Mouse (Mus musculus): ENCODE measurements around the gene Zfp507.

The Zfp507 gene

DNA sequence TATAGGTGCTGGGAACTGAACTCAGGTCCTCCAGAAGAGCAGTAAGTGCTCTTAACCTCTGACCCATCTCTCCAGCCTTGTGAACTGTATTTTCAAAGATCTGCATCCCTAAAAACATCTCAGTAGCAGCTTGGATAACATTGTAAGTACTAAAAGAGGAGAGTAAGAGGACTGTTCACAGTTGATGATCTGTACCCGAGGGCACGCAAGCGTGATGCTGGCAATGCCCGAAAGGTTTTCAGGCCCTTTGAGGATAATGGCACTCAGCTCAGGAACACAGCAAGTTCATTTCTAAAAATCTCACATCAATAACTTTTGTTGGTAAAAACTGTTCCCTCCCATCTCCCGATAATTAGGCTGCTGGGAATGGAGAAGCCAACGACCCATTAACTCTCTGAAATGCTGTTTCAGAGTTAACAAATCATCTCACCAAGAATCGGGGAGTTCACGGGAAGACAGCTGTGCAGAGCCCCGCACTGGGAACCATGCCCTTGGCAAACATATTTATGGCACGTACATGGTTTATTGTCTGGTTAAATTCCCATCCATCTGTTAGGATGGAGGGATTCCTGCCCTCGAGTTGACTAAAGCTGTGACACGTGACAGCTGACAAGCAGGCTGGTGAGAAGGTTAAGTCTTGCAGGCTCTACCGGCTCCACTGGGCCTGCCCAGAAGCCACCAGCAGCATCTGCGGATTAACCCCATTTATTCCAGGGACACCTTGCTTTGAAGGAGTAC, 69.3 kb downstream of the Zfp507 start:
- DNase-seq (ENCODE audit: low spot score), result no peak

DNA sequence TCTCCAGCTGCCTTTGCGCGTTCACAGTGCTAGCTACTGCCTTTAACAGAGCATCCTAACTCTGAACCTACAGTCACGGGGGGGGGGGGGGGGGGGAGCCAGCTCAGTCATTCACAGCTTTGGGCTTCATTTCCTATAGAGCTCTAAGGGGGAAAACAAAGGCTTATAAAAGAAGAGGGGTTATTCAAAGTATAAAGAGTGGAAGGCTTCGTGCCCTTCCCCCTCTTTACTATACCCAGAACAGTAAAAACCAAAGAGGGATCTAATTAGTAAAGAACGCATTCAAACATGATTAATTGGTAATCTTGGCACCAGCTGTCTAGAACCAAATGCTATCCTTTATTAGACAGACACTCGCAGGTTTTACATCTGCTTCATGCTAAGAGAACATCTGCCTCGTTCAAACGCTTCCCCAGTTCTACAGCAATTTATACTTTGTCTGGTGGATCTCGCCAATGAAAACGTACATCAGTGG, 70.2 kb downstream of the Zfp507 start:
- no peak for DNase-seq (ENCODE audit: low spot score)

DNA sequence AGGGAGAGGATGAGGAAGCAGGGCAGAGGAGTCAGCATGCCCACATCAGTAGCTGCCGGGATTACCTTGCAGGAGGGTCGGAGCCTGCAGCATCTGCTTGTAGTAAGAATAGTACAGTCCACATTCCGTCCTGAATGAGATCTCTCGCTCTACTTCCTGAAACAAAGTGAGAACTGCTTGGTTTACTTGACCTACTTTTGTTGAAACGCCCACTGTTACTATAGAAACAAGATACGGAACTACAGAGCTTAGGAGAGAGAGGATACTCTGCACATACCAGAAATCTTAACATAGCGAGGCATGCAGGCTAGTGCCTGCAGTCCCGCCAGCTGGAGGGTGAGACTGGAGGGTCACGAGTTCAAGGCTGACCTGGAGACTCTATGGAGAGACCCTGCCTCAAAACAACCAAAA, 73.2 kb downstream of the Zfp507 start:
- DNase-seq (ENCODE audit: low spot score), result no peak

DNA sequence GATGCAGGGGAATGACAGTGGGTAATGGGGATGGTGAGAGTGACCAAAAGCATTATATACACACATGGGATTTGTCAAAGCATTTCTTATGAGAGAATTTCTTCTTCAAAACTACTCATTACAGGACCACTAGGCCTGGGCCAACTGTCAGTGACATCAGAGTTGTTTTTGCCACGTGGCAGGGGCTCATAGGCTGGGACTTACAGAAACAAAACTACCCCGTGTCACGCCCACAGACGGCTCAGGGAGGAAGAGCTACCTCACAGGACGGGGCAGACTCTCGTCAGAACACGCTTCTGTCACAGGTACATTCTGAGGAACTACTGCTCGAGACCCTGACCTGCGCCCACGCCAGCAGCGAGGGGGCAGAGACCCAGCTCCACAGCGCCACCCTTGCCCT, 74.4 kb downstream of the Zfp507 start:
- no peak for DNase-seq (ENCODE audit: low spot score)

DNA sequence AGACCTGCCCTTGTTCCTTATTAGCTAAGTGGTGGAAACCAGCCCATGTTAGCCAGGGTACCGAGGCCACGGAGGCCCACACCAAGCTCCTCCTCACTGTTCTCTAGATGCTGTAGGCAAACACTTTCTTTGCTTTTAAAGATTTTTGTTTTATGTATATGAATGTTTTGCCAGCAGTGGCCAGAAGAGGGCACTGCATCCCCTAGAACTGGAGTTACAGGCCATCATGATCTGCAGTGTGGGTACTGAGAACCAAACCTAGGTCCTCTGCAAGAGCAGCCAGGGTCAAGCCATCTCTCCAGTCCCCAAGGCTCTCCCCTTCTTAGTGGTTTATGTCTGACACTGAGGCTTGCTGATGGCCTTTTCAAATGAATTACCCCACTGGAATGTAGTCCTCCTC, 79.8 kb downstream of the Zfp507 start:
- no peak for DNase-seq (ENCODE audit: low spot score)
